In the genomic region with DNA sequence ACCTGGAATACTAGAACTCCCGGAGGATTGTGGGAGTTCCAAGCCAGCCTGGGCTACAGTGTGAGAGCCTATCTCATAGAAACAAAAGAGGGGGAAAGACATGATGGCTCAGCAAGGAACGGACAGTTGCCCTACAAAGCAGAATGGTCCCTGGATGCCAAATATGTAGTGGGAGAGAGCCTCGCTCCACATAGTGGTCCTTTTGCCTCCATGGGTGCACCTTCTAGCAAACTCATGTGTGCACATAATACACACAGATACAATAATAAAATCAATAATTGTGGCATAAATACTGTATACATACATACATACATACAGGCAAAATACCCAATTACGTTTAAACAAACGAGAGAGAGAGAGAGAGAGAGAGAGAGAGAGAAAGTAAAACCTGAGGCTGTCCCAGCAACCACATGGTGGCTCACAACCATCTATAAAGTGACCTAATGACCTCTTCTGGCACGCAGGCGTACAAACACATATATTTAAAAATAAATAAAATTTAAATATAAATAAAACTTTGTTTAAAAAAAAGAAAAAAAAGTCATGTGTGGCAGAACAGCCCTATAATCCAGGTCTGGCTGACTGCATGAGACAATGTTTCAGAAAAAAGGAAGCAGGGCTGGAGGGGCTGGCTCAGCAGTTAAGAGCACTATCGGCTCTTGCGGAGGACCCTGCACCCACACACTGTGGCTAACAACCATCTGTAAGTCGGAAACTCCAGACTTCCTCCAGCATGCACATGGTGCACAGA, we compare ENCODE assay signal across 8 mouse cellular contexts. TPM values are rescaled to one million over a fixed set of nuclear protein-coding genes. Genes with fewer than 3 reads are reported as not detected.
A peak's percentile ranks its signal among the peaks of the same experiment; 100 is the strongest.
DNase-seq lines count a peak whose midpoint lies in the region; ATAC-seq lines count a peak whose summit lies in the region.

No protein-coding gene starts in this region.

- ATAC-seq in lung, embryonic 16.5 days (ENCODE audit: low read depth): no peak

- H3K9me3 ChIP-seq in lung, embryonic 16.5 days (ENCODE audit: control insufficient read depth, low read length): no peaks in the 10 kb centered on the region; the same call in 1 of the 2 replicates

- H3K27me3 ChIP-seq in lung, embryonic 16.5 days (ENCODE audit: control insufficient read depth, insufficient read depth, low read depth, low read length): no peaks in the 10 kb centered on the region
- H3K27me3 ChIP-seq in splenic B cell, adult 2 months (ENCODE audit: control insufficient read depth, insufficient read depth, low read length, poor library complexity, severe bottlenecking): no peaks in the 10 kb centered on the region

- DNase-seq in cerebellum, adult 9-10 months: peak; percentile 50
- no peak for DNase-seq in cerebellum, postnatal 10 days
- DNase-seq in lung, adult 18-20 months: no peak
- DNase-seq in layer of hippocampus, adult 8-10 months (ENCODE audit: low spot score in 2 of 2): peak; percentile 52
- DNase-seq in splenic B cell, adult 2 months (ENCODE audit: low read depth, low spot score): peak; percentile 37
- no peak for DNase-seq in spleen, postnatal 14 days (ENCODE audit: low spot score in 2 of 2)
- DNase-seq in urinary bladder, postnatal 14 days (ENCODE audit: low spot score): no peak

- WGBS in lung, embryonic 16.5 days: 56% methylated on average over 10 of the region's 10 CpGs

- no peaks in the 10 kb centered on the region for H3K36me3 ChIP-seq in lung, embryonic 16.5 days (ENCODE audit: control insufficient read depth, insufficient read depth, low read length)
- H3K36me3 ChIP-seq in splenic B cell, adult 2 months (ENCODE audit: control insufficient read depth, insufficient read depth, low read length, poor library complexity, severe bottlenecking): no peaks in the 10 kb centered on the region

- H3K4me2 ChIP-seq in lung, embryonic 16.5 days (ENCODE audit: low read depth, low read length): peak overlapping the region; percentile 98; the same call in 1 of the 2 replicates

- peaks cover 15% of the 10 kb centered on the region for H3K4me1 ChIP-seq in lung, embryonic 16.5 days (replicated peaks; ENCODE audit: control insufficient read depth, insufficient read depth, low read length)

- no peak overlapping the region; the same call in 1 of the 2 replicates for H3K9ac ChIP-seq in lung, embryonic 16.5 days (ENCODE audit: low read length)

- no peak overlapping the region for H3K4me3 ChIP-seq in lung, embryonic 16.5 days (ENCODE audit: low read length)

- no peak overlapping the region; the same call in 1 of the 2 replicates for H3K27ac ChIP-seq in lung, embryonic 16.5 days (ENCODE audit: low read length)

RNA-seq across cellular contexts. Expression of a gene that starts 0.8 kb away (rescaled TPM):
- polyA plus RNA-seq in lung, embryonic 16.5 days (2015; fragmentation: Nextera tagmentation; extraction: Ambion mirVana): 3.4 and 4.2 TPM in 2 replicates
- total RNA-seq in layer of hippocampus, adult 8-10 months (2022): 10 to 100 TPM; 12.3 to 14.5 (median 12.6) TPM

RNA-seq across cellular contexts. Expression of a gene that starts 15.0 kb away (rescaled TPM):
- 5.8 and 7.6 TPM in 2 replicates for polyA plus RNA-seq in lung, embryonic 16.5 days (2015; fragmentation: Nextera tagmentation; extraction: Ambion mirVana)
- under 1 TPM in 1 of 4 experiments, not detected in 3; 0.71 TPM for total RNA-seq in layer of hippocampus, adult 8-10 months (2022)

RNA-seq across cellular contexts. Expression of a gene that starts 28.3 kb away (rescaled TPM):
- polyA plus RNA-seq in lung, embryonic 16.5 days (2015; fragmentation: Nextera tagmentation; extraction: Ambion mirVana): 8.4 and 8.7 TPM in 2 replicates
- 1 to 10 TPM; 3.1 to 7.6 (median 3.5) TPM for total RNA-seq in layer of hippocampus, adult 8-10 months (2022)

RNA-seq across cellular contexts. Expression of a gene that starts 50.1 kb away (rescaled TPM):
- 18.5 and 19.2 TPM in 2 replicates for polyA plus RNA-seq in lung, embryonic 16.5 days (2015; fragmentation: Nextera tagmentation; extraction: Ambion mirVana)
- total RNA-seq in layer of hippocampus, adult 8-10 months (2022): 1 to 10 TPM; 1.9 to 2.7 (median 2.4) TPM

RNA-seq across cellular contexts. Expression of a gene that starts 51.8 kb away (rescaled TPM):
- 5.7 and 6.6 TPM in 2 replicates for polyA plus RNA-seq in lung, embryonic 16.5 days (2015; fragmentation: Nextera tagmentation; extraction: Ambion mirVana)
- total RNA-seq in layer of hippocampus, adult 8-10 months (2022): 10 to 100 TPM; 17.4 to 21.5 (median 20.1) TPM

Comparison
In these comparisons a context has a peak if more than half of its experiments do, and no peak if none do; other contexts are left out.
1. DNase-seq: peak in cerebellum, adult 9-10 months (single experiment), layer of hippocampus, adult 8-10 months (2 of 2) and splenic B cell, adult 2 months (single experiment); none in cerebellum, postnatal 10 days (0 of 2), lung, adult 18-20 months (0 of 2), spleen, postnatal 14 days (0 of 2) and urinary bladder, postnatal 14 days (single experiment).